Comparison of ENCODE assay signal across 8 mouse cellular contexts in the genomic region with DNA sequence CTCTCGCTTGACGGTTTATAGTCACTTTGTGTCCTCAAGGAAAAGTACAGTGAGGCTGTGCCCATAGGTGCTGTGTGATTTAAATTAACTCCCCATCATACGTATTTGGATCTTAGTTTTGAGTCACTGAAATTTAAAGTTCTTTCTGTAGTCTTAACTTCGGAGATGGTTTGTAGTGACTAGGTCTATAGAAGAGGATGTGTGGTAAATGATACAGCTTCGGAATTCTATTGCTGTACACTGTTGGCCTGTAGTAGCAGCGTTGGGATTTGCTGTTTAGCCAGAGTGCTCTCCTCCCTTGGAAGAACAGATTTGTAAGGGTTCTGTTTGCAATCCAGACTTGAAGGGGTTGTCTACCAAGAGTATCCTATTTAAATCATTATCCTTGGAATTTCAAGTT. TPM values are rescaled to one million over a fixed set of nuclear protein-coding genes. Genes with fewer than 3 reads are reported as not detected.
A peak's percentile ranks its signal among the peaks of the same experiment; 100 is the strongest.
DNase-seq lines count a peak whose midpoint lies in the region; ATAC-seq and TF ChIP-seq lines count a peak whose summit lies in the region.

No protein-coding gene starts in this region.

- TF ChIP-seq CTCF in liver, embryonic 14.5 days (IDR thresholded peaks at IDR 0.05; ENCODE audit: low read depth) = no peak

- peaks cover 16% of the 10 kb centered on the region for H3K4me1 ChIP-seq in forebrain, embryonic 10.5 days
- peaks cover 3% of the 10 kb centered on the region in 2 experiments; a peak in 1 of 4 replicates for H3K4me1 ChIP-seq in liver, embryonic 14.5 days (replicated peaks; ENCODE audit: control insufficient read depth in 2 of 2, insufficient read depth in 2 of 2, low read length in 1 of 2)

- ATAC-seq in frontal cortex, adult (ENCODE audit: low TSS enrichment) = peak; percentile 15; the same call in 1 of the 2 replicates
- no peak for ATAC-seq in liver, embryonic 14.5 days (ENCODE audit: insufficient read depth)

- 6% methylated on average over 6 of the region's 6 CpGs for WGBS in forebrain, embryonic 10.5 days
- 20% methylated on average over 6 of the region's 6 CpGs for WGBS in liver, embryonic 14.5 days (ENCODE audit: insufficient replicate concordance)

- H3K36me3 ChIP-seq in forebrain, embryonic 10.5 days (replicated peaks) = peaks cover 33% of the 10 kb centered on the region
- H3K36me3 ChIP-seq in liver, embryonic 14.5 days (replicated peaks; ENCODE audit: control insufficient read depth, insufficient read depth, low read depth) = no peaks in the 10 kb centered on the region

- peak overlapping the region; percentile 79 for H3K9ac ChIP-seq in liver, embryonic 14.5 days (replicated peaks)

- TF ChIP-seq EP300 in liver, embryonic 14.5 days (IDR thresholded peaks at IDR 0.05; ENCODE audit: low read depth) = no peak

- H3K4me2 ChIP-seq in liver, embryonic 14.5 days (ENCODE audit: low read depth) = peak overlapping the region; percentile 75

- H3K27ac ChIP-seq in forebrain, embryonic 10.5 days = peak overlapping the region; percentile 99
- no peak overlapping the region for H3K27ac ChIP-seq in liver, embryonic 14.5 days

- no peak for DNase-seq in frontal cortex, postnatal 25 days (ENCODE audit: low spot score in 2 of 2)
- DNase-seq in 3T3-L1 (ENCODE audit: low read depth, low spot score) = peak; percentile 63
- no peak for DNase-seq in forebrain, embryonic 10.5 days (ENCODE audit: extremely low spot score, low spot score)
- no peak for DNase-seq in liver, embryonic 14.5 days (ENCODE audit: low read depth in 3 of 3, low spot score in 3 of 3)
- no peak for DNase-seq in ovary, postnatal 10 days (ENCODE audit: low spot score)
- no peak for DNase-seq in testis, postnatal 10 days (ENCODE audit: low spot score)
- DNase-seq in cerebellum, postnatal 4 days (ENCODE audit: low spot score in 2 of 2) = no peak

- H3K9me3 ChIP-seq in forebrain, embryonic 10.5 days = no peaks in the 10 kb centered on the region
- H3K9me3 ChIP-seq in liver, embryonic 14.5 days (ENCODE audit: control insufficient read depth, low read length) = no peaks in the 10 kb centered on the region

- H3K27me3 ChIP-seq in forebrain, embryonic 10.5 days (ENCODE audit: poor library complexity, severe bottlenecking) = no peaks in the 10 kb centered on the region
- H3K27me3 ChIP-seq in liver, embryonic 14.5 days (ENCODE audit: control insufficient read depth, insufficient read depth, low read length) = no peaks in the 10 kb centered on the region

- peak overlapping the region; percentile 80 for H3K4me3 ChIP-seq in forebrain, embryonic 10.5 days
- H3K4me3 ChIP-seq in liver, embryonic 14.5 days (ENCODE audit: insufficient read depth in 1 of 2, low read depth in 2 of 2, low read length in 2 of 2) = peak overlapping the region; percentile 72

RNA-seq across cellular contexts. Expression of gene Mthfd2l, which starts 1.0 kb away (rescaled TPM):
- polyA plus RNA-seq in forebrain, embryonic 10.5 days (2016; fragmentation: Nextera tagmentation; extraction: Ambion mirVana) = 56.4 and 59.6 TPM in 2 replicates
- 3.7 and 4.4 TPM in 2 replicates for polyA plus RNA-seq in liver, embryonic 14.5 days (2012; rRNA removed)
- 9.1 and 9.2 TPM in 2 replicates for polyA plus RNA-seq in liver, embryonic 14.5 days (2014; fragmentation: Nextera tagmentation; extraction: Ambion mirVana)

RNA-seq across cellular contexts. Expression of gene Cxcl2, which starts 28.2 kb away (rescaled TPM):
- polyA plus RNA-seq in forebrain, embryonic 10.5 days (2016; fragmentation: Nextera tagmentation; extraction: Ambion mirVana) = not detected in 2 replicates
- 0.03 and 0.24 TPM in 2 replicates for polyA plus RNA-seq in liver, embryonic 14.5 days (2012; rRNA removed)
- polyA plus RNA-seq in liver, embryonic 14.5 days (2014; fragmentation: Nextera tagmentation; extraction: Ambion mirVana) = not detected in 2 replicates

RNA-seq across cellular contexts. Expression of gene Cxcl1, which starts 40.9 kb away (rescaled TPM):
- polyA plus RNA-seq in forebrain, embryonic 10.5 days (2016; fragmentation: Nextera tagmentation; extraction: Ambion mirVana) = not detected in 2 replicates
- polyA plus RNA-seq in liver, embryonic 14.5 days (2012; rRNA removed) = 1.5 and 2.5 TPM in 2 replicates
- polyA plus RNA-seq in liver, embryonic 14.5 days (2014; fragmentation: Nextera tagmentation; extraction: Ambion mirVana) = 1.8 and 5.9 TPM in 2 replicates
